Mouse (Mus musculus) hindbrain, embryonic 15.5 days (tissue): ENCODE results near the gene Mast3. TPM values are rescaled to one million over a fixed set of nuclear protein-coding genes. Genes with fewer than 3 reads are reported as not detected.
A peak's percentile ranks its signal among the peaks of the same experiment; 100 is the strongest.

Experiments
- ATAC-seq: fragments of 200-750 bp; cut with Nextera tagmentation; 2 replicates; pipeline ENCODE4 v1.8.0; 2017; ENCODE audit warnings: low read depth, moderate number of reproducible peaks, moderate TSS enrichment; ENCODE audit not compliant: low FRiP score
- H3K27ac ChIP-seq: fragments of 300-500 bp; sonication (generic); replicated peaks from 2 replicates; pipeline ENCODE4 v1.5.1; 2015; ENCODE audit warnings: mild to moderate bottlenecking, inconsistent platforms
- H3K27me3 ChIP-seq: fragments of 300-500 bp; sonication (generic); 2 replicates; pipeline ENCODE4 v1.6.1; 2015; ENCODE audit warnings: control low read depth, inconsistent platforms
- H3K36me3 ChIP-seq: fragments of 300-500 bp; sonication (generic); 2 replicates; pipeline ENCODE4 v1.6.1; 2015; ENCODE audit warnings: control low read depth, inconsistent platforms
- H3K4me1 ChIP-seq: fragments of 300-500 bp; sonication (generic); replicated peaks from 2 replicates; pipeline ENCODE4 v1.6.1; 2015; ENCODE audit warnings: control low read depth, inconsistent platforms
- H3K4me2 ChIP-seq: fragments of 300-500 bp; sonication (generic); 2 replicates; pipeline ENCODE4 v1.6.1; 2015; ENCODE audit warnings: moderate library complexity, mild to moderate bottlenecking, inconsistent platforms
- H3K4me3 ChIP-seq: fragments of 300-500 bp; sonication (generic); 2 replicates; pipeline ENCODE4 v1.5.1; 2015; ENCODE audit warnings: mild to moderate bottlenecking, inconsistent platforms
- H3K9ac ChIP-seq: fragments of 300-500 bp; sonication (generic); 2 replicates; pipeline ENCODE4 v1.6.1; 2015; ENCODE audit warnings: inconsistent platforms
- H3K9me3 ChIP-seq: fragments of 300-500 bp; sonication (generic); 2 replicates; pipeline ENCODE4 v1.6.1; 2016; ENCODE audit warnings: control low read depth, inconsistent platforms
- WGBS: fragments of 180-500 bp; shearing (Covaris S2); methylation state at CpG from one replicate; pipeline ENCODE4 v1.1.7; 2015; 5-methylcytosine and 5-hydroxymethylcytosine counted together
- polyA plus RNA-seq: library from polyadenylated mRNA; unstranded; fragments of >200 nt; fragmentation: Nextera tagmentation; extraction: Ambion mirVana; gene quantifications from 2 replicates; pipeline ENCODE4 v1.2.1, GENCODE M21; 2015

Gene Mast3
- 21.2 and 25.1 TPM in 2 replicates for polyA plus RNA-seq

DNA sequence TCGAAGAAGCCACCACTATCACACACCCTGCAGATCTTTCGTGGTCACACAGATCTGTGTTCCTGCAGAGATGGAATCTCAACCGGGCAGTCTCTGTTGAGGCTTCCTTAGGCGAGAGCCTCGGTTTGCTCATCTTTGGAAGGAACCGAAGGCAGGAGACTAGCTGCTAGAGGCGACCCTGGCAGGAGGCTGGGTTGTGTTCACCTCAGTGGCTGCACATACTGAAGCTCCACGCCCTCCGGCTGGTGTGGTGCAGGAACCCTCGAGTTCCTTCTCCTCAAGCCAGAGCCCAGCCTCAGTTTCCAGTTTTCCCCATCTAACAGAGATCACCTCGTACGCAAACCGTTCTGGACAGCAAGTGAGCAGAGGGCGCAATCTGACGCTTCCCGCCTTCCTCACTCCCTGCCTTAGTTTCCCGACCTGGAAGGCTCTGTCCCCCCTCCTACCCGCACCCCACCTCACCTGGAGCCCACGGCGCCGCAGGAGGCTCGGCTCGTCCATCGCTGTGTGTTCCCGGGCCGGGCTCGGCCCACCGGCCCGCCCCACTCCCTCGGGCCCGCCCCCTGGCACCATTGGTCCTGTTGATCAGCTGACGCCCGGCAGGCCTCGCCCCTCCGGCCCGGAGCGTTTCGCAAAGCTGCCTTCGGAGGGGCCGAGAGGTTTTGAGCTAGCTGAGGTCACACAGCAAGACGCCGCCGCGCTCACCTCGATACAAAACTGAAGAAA is at the start of gene Mast3:
Mast3 (minus strand) TSS at position 574 of the 726 bp plus-strand sequence.
- peak within 1 kb of the TSS; percentile 40 for H3K9ac ChIP-seq
- H3K4me2 ChIP-seq = peak within 1 kb of the TSS; percentile 89
- H3K4me1 ChIP-seq = peaks cover 18% of the 10 kb centered on the region
- peaks cover 45% of the 10 kb centered on the region for H3K27me3 ChIP-seq
- no peaks in the 10 kb centered on the region for H3K36me3 ChIP-seq
- ATAC-seq = peak; percentile 84
- peak within 1 kb of the TSS; percentile 54 for H3K4me3 ChIP-seq
- under 1% methylated on average over 45 of the region's 45 CpGs for WGBS
- H3K9me3 ChIP-seq = no peaks in the 10 kb centered on the region
- no peak within 1 kb of the TSS for H3K27ac ChIP-seq

DNA sequence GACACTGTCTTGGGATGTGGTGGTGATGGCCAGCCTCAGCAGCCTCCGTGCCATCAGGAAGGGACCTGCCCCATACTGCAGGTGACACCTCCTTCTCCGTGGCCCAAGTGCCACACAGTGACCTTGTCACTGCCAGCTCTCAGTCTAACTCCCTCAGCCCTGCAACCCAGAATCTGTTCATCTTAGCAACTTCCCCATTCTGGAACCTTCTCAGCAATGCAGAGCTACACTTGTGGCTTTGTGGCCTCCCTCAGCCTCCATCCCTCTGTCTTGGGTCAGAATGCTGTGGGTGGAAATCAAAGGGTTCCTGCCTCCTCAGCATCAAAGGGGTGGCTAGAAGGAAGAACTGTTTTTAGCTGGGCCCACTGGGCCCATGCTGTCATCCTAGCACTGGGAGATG is 49.0 kb upstream of the Mast3 start:
- no peak overlapping the region for H3K4me2 ChIP-seq
- no peaks in the 10 kb centered on the region for H3K27me3 ChIP-seq
- H3K36me3 ChIP-seq = no peaks in the 10 kb centered on the region
- ATAC-seq = no peak
- H3K27ac ChIP-seq = no peak overlapping the region
- no peak overlapping the region for H3K4me3 ChIP-seq
- WGBS = 97% methylated on average over 2 of the region's 2 CpGs
- H3K9me3 ChIP-seq = no peaks in the 10 kb centered on the region
- peaks cover 31% of the 10 kb centered on the region for H3K4me1 ChIP-seq
- no peak overlapping the region for H3K9ac ChIP-seq

DNA sequence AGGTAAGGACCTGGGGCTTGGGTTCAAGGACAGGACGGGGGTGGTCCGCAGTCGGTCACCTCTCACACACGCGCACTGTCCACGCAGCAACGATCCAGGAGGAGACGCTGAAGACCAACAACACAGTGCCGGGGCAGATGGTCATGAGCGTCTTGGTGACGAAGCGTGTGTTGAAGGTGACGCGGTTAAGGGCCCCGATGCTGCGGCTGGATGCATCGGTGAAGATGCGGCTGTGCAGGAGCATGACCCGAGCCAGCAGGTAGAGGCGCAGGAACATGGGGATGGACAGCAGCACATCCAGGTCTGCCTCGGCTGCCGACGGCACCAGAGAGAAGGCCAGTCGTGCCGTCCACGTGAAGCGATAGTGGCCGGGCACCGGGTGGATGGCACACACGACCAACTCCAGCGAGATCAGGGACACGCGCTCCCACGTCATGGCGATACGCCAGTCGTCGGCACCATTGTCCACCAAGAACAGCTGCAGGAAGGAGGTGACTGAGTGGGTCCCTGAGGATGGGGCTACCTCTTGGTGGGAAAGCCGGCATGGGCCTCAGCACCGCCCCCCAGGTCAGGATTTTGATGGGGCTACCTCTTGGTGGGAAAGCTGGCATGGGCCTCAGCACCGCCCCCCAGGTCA is 47.9 kb upstream of the Mast3 start:
- Histone ChIP-seq H3K4me3 (no peak overlapping the region), H3K4me1 (peaks cover 25% of the 10 kb centered on the region), H3K4me2 (no peak overlapping the region), H3K9me3 (no peaks in the 10 kb centered on the region), H3K27me3 (no peaks in the 10 kb centered on the region), H3K9ac (no peak overlapping the region), H3K27ac (no peak overlapping the region), H3K36me3 (no peaks in the 10 kb centered on the region)
- ATAC-seq = no peak
- WGBS = 93% methylated on average over 41 of the region's 41 CpGs

DNA sequence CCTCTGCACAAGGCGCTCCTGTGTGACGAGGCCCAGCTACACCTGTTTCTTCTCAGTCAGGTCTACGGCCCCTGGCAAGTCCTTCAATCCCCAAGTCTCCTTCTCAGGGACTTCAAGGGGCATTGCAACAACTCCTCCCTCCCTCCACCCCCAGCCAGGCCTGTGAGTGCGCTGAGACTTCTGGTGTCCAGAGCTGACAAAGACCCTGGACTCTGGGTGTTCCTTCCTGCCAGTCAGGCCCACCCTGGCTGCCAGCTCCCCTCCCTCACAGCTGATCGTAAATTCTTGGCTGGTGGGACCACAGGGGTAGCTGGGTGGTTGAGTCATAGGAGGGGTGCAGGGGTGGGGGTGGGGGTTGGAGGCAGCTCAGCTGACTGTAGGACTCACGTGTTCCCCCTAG is 47.0 kb upstream of the Mast3 start:
- Histone ChIP-seq H3K27me3 (no peaks in the 10 kb centered on the region), H3K9ac (no peak overlapping the region), H3K36me3 (no peaks in the 10 kb centered on the region), H3K27ac (no peak overlapping the region), H3K4me1 (peaks cover 16% of the 10 kb centered on the region), H3K9me3 (no peaks in the 10 kb centered on the region), H3K4me3 (no peak overlapping the region), H3K4me2 (no peak overlapping the region)
- 63% methylated on average over 6 of the region's 6 CpGs for WGBS
- ATAC-seq = no peak

DNA sequence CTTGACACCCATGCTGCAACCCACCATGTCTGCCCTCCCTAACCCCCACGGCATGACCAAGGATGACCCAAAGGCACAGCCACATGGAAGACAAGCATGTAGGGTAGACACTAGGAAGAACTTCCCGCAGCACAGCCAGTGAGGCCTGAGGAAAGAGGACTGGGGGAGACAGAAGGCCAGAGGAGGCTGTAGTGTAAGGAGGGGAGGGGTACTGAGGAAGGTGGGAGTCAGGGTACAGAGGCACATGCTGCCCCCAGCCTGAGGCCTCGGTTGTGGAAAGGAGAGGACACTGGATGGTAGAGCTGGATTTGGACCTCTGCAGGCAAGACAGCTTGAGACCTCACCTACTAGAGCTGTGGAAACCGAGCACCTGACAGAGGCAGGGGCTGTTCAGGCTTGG is 46.1 kb upstream of the Mast3 start:
- no peak overlapping the region for H3K9ac ChIP-seq
- no peaks in the 10 kb centered on the region for H3K36me3 ChIP-seq
- H3K4me2 ChIP-seq = no peak overlapping the region
- no peak overlapping the region for H3K4me3 ChIP-seq
- H3K9me3 ChIP-seq = no peaks in the 10 kb centered on the region
- no peak overlapping the region for H3K27ac ChIP-seq
- no peaks in the 10 kb centered on the region for H3K27me3 ChIP-seq
- WGBS = 81% methylated on average over 4 of the region's 4 CpGs
- no peak for ATAC-seq
- peaks cover 9% of the 10 kb centered on the region; the same call in 1 of the 2 replicates for H3K4me1 ChIP-seq

DNA sequence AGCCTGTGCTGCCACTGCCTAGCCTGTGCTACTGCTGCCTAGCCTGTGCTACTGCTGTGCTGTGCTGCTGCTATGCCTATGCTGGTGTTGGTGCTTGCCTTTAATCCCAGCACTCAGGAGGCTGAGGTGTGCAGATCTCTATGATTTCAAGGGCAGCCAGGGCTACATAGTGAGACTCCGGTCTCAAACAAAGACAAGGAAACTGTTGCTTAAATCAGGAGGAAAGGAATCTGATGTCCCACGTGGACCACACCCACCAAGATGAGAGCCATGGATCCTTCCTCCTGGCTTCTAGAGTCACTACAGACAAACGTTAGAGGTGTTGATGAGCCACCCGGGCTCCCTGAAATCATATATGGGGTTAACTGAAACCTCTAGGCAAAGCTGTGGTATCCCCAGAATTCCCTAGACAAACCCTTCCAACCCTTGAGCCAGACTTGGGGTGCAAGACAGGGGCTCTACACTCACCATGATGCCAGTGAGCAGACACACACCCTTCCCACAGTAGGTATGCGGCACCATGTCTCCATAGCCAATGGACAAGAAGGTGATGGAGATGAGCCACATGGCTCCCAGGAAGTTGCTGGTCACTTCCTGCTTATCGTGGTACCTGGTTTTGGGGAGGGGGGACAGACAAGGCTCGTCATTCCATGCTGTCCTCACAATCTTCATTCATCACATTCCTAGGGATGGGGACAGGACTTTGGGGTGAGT is 45.4 kb upstream of the Mast3 start:
- H3K36me3 ChIP-seq = no peaks in the 10 kb centered on the region
- no peaks in the 10 kb centered on the region for H3K27me3 ChIP-seq
- no peak overlapping the region for H3K27ac ChIP-seq
- H3K9me3 ChIP-seq = no peaks in the 10 kb centered on the region
- H3K9ac ChIP-seq = no peak overlapping the region
- H3K4me2 ChIP-seq = no peak overlapping the region
- ATAC-seq = no peak
- peaks cover 9% of the 10 kb centered on the region; the same call in 1 of the 2 replicates for H3K4me1 ChIP-seq
- H3K4me3 ChIP-seq = no peak overlapping the region
- 79% methylated on average over 7 of the region's 7 CpGs for WGBS

DNA sequence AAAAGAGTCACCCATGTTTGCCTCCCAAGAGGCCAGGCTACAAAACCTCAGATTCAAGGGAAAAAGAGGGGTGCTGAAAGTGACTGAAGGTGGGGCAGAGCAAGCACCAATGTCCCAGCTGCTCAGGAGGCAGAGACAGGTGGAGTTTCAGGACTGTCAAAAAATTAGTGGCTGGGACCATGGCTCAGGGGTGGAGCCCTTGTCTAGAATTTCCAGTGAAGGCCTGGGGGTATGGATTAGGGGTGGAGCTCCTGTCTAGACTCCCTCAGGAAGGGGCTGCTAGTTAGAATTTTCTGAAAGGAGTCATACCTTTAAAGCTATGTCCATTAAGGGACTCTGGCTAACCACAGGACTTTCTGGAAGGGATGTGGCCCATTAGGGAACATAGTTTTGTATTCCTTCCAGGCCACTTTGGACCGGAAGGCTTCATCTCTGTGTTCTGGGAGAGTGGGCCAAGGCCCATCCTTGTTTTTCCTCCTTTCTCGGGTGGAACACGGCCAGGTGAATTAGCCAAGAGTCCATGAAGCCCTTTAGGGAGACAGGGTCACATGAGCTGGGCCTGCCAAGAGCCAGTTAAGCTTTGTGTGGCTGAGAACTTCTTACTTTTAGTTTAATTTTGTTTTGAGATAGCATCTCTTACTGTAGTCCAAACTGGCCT is 44.6 kb upstream of the Mast3 start:
- Histone ChIP-seq H3K27ac (no peak overlapping the region), H3K27me3 (no peaks in the 10 kb centered on the region), H3K4me3 (no peak overlapping the region), H3K9me3 (no peaks in the 10 kb centered on the region), H3K9ac (no peak overlapping the region), H3K4me1 (0 out of 2 replicates have a peak, but pooled peaks cover under 1% of the 10 kb centered on the region), H3K36me3 (no peaks in the 10 kb centered on the region), H3K4me2 (no peak overlapping the region)
- 88% methylated on average over 3 of the region's 3 CpGs for WGBS
- no peak for ATAC-seq

DNA sequence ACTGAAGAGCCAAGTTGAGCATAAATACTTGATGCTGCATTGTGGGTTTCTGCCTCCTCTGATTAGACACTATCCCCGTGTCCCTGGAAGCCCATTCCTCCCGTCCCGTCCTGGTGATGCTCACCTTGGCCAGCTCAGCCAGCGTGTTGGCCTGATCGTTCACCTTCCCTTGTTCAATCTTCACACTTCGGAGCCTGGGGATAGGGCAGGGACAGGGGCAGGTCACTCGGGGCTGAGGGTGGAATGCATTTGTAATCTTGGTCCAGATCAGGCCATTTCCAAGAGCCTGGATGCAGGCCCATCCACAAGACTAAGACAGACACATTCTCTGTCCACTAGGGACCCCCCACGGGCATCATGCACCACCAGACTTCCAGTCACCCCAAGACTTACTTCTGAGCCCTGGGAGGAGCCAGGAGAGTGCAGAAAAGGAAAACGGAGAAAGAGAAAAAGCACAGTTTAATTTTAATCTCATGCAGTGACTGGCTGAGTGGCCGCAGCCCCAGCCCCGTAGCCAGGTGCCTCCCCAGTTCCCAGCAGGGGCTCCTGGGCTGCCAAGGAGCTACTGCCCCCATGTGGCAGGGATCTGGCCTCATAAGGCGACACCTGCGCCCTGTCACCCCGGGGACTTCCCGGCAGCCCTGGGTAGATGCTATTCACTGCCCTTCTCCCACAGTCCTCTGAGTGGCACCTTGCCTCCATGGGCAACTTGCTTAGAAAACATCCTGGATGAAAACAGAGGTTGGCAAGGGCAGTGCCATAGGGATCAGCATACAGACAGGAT is 41.7 kb upstream of the Mast3 start:
- H3K4me1 ChIP-seq = no peaks in the 10 kb centered on the region
- no peak overlapping the region for H3K27ac ChIP-seq
- no peak for ATAC-seq
- 58% methylated on average over 15 of the region's 15 CpGs for WGBS
- H3K36me3 ChIP-seq = no peaks in the 10 kb centered on the region
- H3K9ac ChIP-seq = no peak overlapping the region
- no peak overlapping the region for H3K4me2 ChIP-seq
- no peaks in the 10 kb centered on the region for H3K9me3 ChIP-seq
- no peak overlapping the region for H3K4me3 ChIP-seq
- no peaks in the 10 kb centered on the region for H3K27me3 ChIP-seq

DNA sequence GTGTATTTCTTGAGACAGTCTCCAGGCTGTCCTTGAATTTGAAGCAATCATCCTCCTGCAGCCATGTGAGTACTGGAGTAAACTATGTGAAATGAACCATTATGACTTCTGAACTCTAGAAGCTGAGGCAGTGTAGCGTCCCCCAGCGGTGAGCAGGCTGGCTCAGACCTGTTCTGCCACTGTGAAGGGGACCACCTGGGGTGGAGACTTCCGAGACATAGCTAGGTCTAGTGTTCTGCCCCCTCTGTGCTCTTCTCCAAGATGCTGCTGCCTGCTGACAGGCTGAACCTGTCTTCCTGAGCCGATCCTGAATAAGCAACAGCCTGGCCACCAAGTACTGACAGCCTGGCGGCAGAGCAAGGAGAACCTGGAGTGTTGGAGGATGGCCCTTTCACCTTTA is 40.3 kb upstream of the Mast3 start:
- no peak overlapping the region for H3K4me2 ChIP-seq
- no peak overlapping the region for H3K9ac ChIP-seq
- H3K36me3 ChIP-seq = no peaks in the 10 kb centered on the region
- no peak overlapping the region for H3K4me3 ChIP-seq
- H3K4me1 ChIP-seq = peaks cover 9% of the 10 kb centered on the region
- 45% methylated on average over 5 of the region's 5 CpGs for WGBS
- no peaks in the 10 kb centered on the region for H3K9me3 ChIP-seq
- H3K27me3 ChIP-seq = no peaks in the 10 kb centered on the region
- no peak overlapping the region for H3K27ac ChIP-seq
- no peak for ATAC-seq

DNA sequence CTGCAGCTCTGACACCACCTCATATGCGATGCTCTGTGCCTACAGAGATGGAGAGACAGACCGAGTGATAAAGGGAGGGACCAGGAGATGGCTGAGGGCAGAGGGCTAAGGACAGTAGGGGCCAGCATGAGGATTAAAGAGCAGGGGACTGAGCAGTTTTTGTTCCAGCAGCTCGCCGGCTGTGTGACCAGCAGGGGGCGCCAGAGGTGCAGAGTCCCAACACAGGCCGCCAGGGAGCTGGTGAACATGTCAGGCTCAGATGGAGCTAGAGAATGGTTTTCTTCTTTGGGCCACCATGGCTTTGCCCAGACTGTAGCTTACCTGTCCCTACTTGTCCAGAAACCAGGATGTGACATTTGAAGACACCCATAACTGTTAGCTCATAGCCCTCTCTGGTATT is 39.7 kb upstream of the Mast3 start:
- WGBS = 5% methylated on average over 6 of the region's 6 CpGs
- peaks cover 12% of the 10 kb centered on the region for H3K4me1 ChIP-seq
- H3K36me3 ChIP-seq = no peaks in the 10 kb centered on the region
- no peak overlapping the region for H3K9ac ChIP-seq
- no peaks in the 10 kb centered on the region for H3K9me3 ChIP-seq
- H3K27ac ChIP-seq = no peak overlapping the region
- no peak overlapping the region for H3K4me2 ChIP-seq
- H3K27me3 ChIP-seq = no peaks in the 10 kb centered on the region
- no peak overlapping the region for H3K4me3 ChIP-seq
- ATAC-seq = no peak

DNA sequence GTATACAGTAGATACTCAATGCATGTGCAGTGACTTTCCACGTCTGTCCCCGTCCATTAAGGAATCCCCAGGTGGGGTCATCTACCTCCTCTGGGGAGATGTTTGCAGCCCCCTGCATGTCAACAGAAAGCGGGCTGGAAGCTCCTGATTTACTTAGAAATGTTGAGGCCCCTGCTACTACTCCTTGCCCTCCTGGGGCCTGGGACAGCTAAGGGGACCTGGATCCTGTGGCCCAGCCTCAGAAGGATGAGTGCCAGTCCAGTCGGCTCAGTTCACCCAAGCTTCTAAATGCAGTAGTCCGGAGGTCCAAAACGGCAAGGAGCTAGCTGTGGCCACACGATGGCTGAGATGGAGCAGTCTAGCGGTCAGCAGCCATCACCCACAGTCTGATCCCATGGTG is 39.1 kb upstream of the Mast3 start:
- ATAC-seq = no peak
- Histone ChIP-seq H3K4me2 (no peak overlapping the region), H3K27ac (no peak overlapping the region), H3K9ac (no peak overlapping the region), H3K4me3 (no peak overlapping the region), H3K27me3 (no peaks in the 10 kb centered on the region), H3K4me1 (peaks cover 12% of the 10 kb centered on the region), H3K9me3 (no peaks in the 10 kb centered on the region), H3K36me3 (no peaks in the 10 kb centered on the region)
- WGBS = 86% methylated on average over 8 of the region's 8 CpGs
